Mouse (Mus musculus) frontal cortex, postnatal 25 days (tissue): ENCODE data around the gene Dgke.
A peak's percentile ranks its signal among the peaks of the same experiment; 100 is the strongest.
"Not testable (repeated sequence)": the region's sequence is repeated elsewhere in the genome, so short reads cannot be mapped to it uniquely, and the experiment has no call there.

Experiments
- DNase-seq, 2 experiments: peaks; one replicate each; pipeline ENCODE4 v3.0.0; 2022; ENCODE audit warnings: low spot score in 2 of 2

The Dgke gene

GRCm38 (mm10) chr11:89002621-89003020, 64.0 kb downstream of the Dgke start:
- DNase-seq = no peak

- DNase-seq = no peak
Observed at GRCm38 (mm10) chr11:89002068-89002467, 64.6 kb downstream of the Dgke start.

- no peak for DNase-seq
Observed at GRCm38 (mm10) chr11:89001569-89001968, 65.1 kb downstream of the Dgke start.

- DNase-seq = no peak
Observed at GRCm38 (mm10) chr11:89000527-89000819, 66.2 kb downstream of the Dgke start.

- no peak for DNase-seq
Observed at GRCm38 (mm10) chr11:88999723-89000526, 66.7 kb downstream of the Dgke start.

- DNase-seq = peak in 1 of 2 experiments; percentile 25
Observed at GRCm38 (mm10) chr11:88998974-88999722, 67.5 kb downstream of the Dgke start, which contains the start of gene Trim25. TSS of gene Trim25 (plus strand) at chr11:88999376.

- no peak for DNase-seq
Observed at GRCm38 (mm10) chr11:88998406-88998805, 68.2 kb downstream of the Dgke start.

GRCm38 (mm10) chr11:88997343-88997742, 69.3 kb downstream of the Dgke start:
- DNase-seq = not testable (repeated sequence)

GRCm38 (mm10) chr11:88996427-88996826, 70.2 kb downstream of the Dgke start:
- DNase-seq = no peak

- no peak for DNase-seq
Observed at GRCm38 (mm10) chr11:88995616-88996015, 71.0 kb downstream of the Dgke start.

- no peak for DNase-seq
Observed at GRCm38 (mm10) chr11:88994492-88994891, 72.2 kb downstream of the Dgke start.

GRCm38 (mm10) chr11:88993625-88994024, 73.0 kb downstream of the Dgke start:
- peak in 1 of 2 experiments; percentile 49 for DNase-seq

- no peak for DNase-seq
Observed at GRCm38 (mm10) chr11:88993186-88993585, 73.5 kb downstream of the Dgke start.

- no peak for DNase-seq
Observed at GRCm38 (mm10) chr11:88989530-88989929, 77.1 kb downstream of the Dgke start.

- DNase-seq = no peak
Observed at GRCm38 (mm10) chr11:88988956-88989355, 77.7 kb downstream of the Dgke start.

- DNase-seq = no peak
Observed at GRCm38 (mm10) chr11:88986616-88987015, 80.0 kb downstream of the Dgke start.
